Mouse (Mus musculus) hematopoietic stem cell, adult 5-6 weeks (primary cell): ENCODE results near the gene Fam227a. TPM values are rescaled to one million over a fixed set of nuclear protein-coding genes. Genes with fewer than 3 reads are reported as not detected.

Experiments used
- ATAC-seq, 2 experiments: fragments of 125-278 bp in 1 of 2; replicated peaks in 1 of 2; 2 replicates each; pipeline ENCODE4 v1.8.0; 2016 to 2017; ENCODE audit warnings: inconsistent platforms in 2 of 2, mild to moderate bottlenecking in 2 of 2, moderate number of reproducible peaks in 2 of 2, low read depth in 1 of 2, moderate TSS enrichment in 1 of 2; ENCODE audit not compliant: low FRiP score in 2 of 2, poor library complexity in 2 of 2, severe bottlenecking in 2 of 2, insufficient read depth in 1 of 2, low TSS enrichment in 1 of 2
- total RNA-seq: library from RNA; stranded (forward); fragments of 172-1452, 232-1000 nt; gene quantifications from 2 replicates; pipeline ENCODE4 v1.2.3, GENCODE M21; 2017

The Fam227a gene
- total RNA-seq, 1 experiment from 2014 or later, result 1.7 TPM

- ATAC-seq, result peak; percentile 81 to 94
These were observed 8.2 kb downstream of the Fam227a start for GRCm38 (mm10) chr15:79650569-79650968.

DNA sequence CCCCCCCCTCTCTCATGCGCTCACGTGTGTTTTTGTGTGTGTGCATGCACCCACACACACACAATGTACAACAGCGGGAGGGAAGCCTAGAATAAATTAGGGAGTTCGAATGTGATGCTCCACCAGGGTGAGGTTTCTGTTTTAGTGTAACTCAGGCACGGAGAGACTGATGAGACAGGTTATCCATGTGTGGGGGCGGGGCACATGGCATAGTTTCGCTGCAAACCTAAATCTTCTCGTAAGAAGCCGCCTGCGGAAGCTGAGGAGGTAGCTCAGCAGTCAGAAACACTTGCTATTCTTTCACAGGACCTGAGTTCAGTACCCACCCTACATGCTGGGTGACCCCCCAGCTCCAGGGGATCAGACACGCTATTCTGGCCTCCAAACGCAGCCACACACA, 10.6 kb downstream of the Fam227a start:
- ATAC-seq, result no peak

GRCm38 (mm10) chr15:79645483-79645882, 13.3 kb downstream of the Fam227a start:
- ATAC-seq, result no peak

- ATAC-seq, result peak in 1 of 2 experiments; percentile 65; a peak in 2 of 4 replicates
These were observed 17.5 kb downstream of the Fam227a start for GRCm38 (mm10) chr15:79641135-79641817.

DNA sequence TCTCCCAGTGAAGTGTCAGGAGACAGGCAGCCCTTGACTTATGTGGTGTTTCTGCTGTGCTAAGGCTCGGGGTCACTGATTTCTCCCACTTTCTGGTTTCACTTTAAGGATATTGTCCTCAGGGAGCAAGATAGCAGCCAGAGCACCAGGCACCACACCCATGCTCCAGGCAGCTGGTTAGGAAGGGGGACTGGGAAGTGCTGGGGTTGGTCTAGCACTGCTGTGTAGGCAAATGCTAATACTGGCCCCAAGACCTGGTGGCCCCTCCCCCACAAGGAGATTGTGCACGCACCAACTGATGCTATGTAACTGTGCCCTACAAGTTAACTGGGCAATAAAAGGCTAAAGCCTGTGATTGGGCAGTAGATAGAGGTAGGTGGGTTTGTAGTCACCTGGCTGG, 28.3 kb downstream of the Fam227a start:
- no peak for ATAC-seq

GRCm38 (mm10) chr15:79619770-79620414, 38.9 kb downstream of the Fam227a start:
- ATAC-seq, result no peak

- peak; percentile 37 to 74; a peak in 3 of 4 replicates for ATAC-seq
These were observed 40.3 kb downstream of the Fam227a start for GRCm38 (mm10) chr15:79618456-79618855.

DNA sequence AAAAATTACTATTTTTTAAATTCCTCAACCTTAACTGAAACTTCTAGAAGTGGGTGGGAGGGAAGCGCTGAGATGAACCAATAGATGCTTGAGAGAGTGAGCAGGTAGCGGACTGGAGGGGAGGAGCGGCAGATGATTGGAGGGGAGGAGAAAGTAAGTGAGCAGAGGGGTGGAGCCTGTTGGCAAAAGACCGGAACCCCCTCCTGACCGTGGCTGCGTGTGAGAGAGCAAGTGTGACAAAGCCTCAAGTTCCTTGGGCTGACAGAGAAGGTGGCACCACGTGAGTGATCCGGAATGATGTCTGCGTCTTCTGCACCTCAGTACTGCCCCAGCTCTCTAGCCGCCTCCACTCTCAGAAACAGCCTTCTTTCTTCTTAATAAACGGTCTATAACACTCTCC, 41.6 kb downstream of the Fam227a start:
- no peak for ATAC-seq

DNA sequence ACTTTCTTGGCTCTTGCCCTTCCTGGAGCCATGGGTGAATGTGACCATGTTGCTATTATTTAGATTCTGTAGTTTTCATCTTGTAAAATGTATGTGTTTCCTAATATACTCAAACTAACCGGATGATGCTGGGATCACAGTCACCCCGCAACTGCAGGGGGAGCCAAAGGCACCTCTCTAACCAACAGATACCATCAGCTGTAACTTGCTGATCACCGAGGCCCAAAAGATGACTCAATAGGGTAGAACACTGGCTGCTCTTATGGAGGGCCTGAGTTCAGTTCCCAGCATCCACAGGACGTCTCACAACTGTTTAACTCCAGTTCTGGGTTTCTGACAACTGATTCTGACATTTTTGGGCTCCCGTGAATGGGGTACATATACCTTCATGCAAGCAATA, 42.0 kb downstream of the Fam227a start:
- no peak for ATAC-seq

DNA sequence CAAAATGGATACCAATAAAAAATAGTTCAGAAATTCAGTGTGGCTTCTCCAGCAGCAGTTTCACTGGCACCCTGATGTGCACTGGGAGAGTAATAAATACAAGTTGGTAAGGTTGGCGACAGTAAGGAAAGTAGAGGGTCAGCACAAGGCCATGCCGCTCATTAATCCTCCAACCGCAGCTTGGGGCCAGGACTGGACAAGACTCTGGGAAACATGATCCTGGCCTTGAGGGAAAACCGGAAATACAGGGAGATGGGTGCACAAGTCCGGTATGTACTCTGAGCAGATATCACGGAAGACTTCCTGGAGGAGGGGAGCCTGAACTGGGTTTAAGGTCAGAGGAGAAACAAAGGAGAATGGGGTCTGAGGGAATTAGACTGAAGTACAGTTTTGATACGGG, 43.3 kb downstream of the Fam227a start:
- ATAC-seq, result no peak

GRCm38 (mm10) chr15:79609226-79609625, 49.5 kb downstream of the Fam227a start:
- no peak for ATAC-seq

DNA sequence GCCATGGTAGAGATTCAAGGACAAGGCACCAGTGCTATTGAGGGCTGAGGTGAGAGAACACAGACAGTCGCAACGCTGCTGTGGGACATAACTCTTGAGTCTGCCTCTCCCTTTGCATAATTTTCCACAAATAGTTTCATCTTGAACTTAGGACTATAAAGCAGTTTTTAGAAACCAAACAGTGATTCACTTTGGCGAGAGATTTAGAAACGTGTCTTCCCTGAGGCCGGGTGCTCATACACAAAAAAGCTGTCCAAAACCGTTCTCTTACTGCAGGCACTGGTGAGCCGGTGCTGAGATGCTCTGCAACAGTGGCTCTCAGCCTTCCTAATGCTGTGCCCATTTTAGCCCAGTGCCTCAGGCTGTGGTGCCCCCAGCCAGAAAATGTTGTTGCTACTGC, 50.5 kb downstream of the Fam227a start:
- no peak for ATAC-seq

DNA sequence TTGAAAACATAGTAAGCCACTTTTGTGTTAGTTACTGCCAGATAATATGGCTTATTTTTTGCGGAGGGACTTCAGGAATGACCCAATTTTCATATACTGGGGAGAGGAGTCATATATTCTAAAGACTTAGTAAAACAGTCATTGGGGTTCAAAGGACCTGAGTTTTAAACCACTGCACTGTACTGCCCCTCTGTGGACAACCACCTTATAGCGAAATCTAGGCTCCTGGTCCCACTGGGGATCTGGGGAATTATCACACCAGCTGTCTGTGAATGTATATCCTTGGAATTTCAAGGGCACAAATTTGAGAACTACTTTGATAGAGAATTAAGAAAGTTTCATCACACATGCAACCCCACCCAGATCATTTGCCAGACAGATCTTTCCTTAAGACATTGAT, 51.0 kb downstream of the Fam227a start:
- ATAC-seq, result 0 out of 4 replicates have a peak, but pooled peaks of 1 of the 2 experiments have one; percentile 22

DNA sequence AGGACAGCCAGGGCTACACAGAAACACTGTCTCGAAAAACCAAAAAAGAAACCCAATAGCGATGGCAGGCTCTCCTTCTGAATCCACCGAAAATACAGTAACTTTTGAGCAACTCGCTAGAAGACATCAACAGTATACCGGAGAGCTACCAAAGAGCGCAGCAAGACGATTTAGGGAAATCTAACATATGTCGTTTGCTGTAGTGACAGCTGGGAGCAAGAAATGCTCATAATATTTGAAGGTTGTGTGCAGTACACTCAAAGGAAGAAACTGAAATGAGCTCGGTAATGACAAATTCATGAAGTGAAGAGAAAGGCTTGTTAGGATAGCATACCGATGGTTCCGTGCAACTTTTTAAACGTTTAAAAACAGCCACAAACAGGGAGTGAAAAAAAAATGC, 52.6 kb downstream of the Fam227a start:
- no peak for ATAC-seq

GRCm38 (mm10) chr15:79604990-79605665, 53.6 kb downstream of the Fam227a start, which contains the start of gene Dmc1:
Gene Dmc1 (minus strand): TSS chr15:79605109.
- peak; percentile 22 to 62; a peak in 3 of 4 replicates for ATAC-seq

GRCm38 (mm10) chr15:79600176-79600575, 58.6 kb downstream of the Fam227a start:
- ATAC-seq, result no peak

DNA sequence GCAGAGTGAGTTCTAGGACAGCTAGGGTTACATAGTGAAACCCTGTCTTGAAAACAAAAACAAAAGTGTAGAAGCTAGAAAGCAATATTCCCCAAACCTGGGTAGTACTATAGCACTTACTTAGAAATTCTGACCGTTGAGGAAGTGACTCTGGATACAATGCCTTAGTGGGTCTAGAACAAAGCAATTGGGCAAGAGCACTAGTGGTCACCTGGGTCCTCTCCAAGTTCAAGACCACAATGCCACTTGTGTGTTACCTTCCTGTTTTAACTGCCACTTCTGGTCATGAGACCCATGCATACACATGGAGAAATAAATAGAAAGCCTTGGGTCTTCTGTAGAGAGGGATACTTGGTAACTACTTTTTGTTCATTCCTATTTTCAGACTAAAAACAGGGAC, 60.0 kb downstream of the Fam227a start:
- no peak for ATAC-seq

DNA sequence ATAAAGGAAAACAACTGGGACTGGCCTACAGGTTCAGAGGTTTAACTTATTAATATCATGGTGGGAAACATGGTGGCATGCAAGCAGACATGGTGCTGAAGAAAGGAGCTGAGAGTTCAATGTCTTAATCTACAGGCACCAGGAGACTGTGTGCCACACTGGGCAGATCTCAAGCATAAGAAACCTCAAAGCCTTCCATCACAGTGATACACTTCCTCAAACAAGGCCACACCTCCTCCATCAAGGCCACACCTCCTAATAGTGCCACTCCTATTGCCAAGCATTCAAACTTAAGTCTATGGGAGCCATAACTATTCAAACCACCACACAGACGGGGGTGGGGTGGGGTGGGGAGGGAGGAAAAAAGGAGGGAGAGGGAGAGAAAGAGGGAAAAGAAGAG, 77.2 kb downstream of the Fam227a start:
- ATAC-seq, result no peak
